ENCODE assay signal across 8 mouse cellular contexts in the genomic region with DNA sequence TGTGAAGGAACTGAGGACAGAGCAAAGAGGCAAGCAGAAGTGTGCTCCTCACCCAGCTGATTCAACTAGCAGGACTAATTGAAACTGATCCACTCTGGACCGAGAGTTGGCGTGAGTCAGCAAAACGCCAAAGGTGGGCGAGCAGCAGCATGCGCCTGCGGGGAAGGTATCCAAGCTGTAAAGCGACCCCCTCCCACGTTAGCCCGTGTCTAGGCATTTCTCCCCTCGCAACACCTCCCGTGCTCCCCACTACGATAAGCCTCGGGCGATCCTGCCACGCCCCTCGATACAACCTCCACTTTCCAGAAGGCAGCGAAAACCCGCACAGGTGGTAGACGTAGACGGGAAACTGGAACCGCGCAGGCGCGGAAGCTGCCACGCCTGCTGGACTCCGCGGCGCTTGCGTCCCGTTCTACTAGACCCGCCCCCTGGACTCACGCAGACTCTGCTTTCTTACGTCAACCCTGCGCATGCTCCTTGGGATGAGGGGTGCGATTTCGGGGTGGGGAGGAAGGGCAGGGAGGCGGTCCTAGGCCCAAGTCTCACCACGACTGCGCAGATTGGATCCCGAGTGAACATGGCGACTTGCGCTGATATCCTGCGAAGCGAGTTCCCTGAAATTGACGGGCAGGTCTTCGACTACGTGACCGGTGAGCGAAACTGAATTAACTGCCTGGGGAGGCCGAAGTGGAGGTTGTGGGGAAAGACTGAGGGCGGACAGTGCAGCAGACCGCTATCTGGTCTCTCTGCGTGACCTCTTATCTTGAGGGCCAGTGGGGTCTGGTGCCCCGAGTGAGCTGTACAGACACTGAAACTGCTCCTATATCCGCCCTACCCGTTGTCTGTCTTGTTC. TPM values are rescaled to one million over a fixed set of nuclear protein-coding genes. Genes with fewer than 3 reads are reported as not detected.
DNase-seq lines count a peak whose midpoint lies in the region; ATAC-seq and TF ChIP-seq lines count a peak whose summit lies in the region.

TSS of gene Abcf3 (plus strand) at position 482 of the 853 bp plus-strand sequence.

- H3K4me2 ChIP-seq in embryonic facial prominence, embryonic 15.5 days (replicated peaks): peak within 1 kb of the TSS; percentile 78
- H3K4me2 ChIP-seq in limb, embryonic 14.5 days (replicated peaks; ENCODE audit: low read depth, low read length, severe bottlenecking): peak within 1 kb of the TSS; percentile 73
- H3K4me2 ChIP-seq in midbrain, postnatal 0 days (ENCODE audit: low read depth, low read length, poor library complexity, severe bottlenecking): peak within 1 kb of the TSS; percentile 93

- TF ChIP-seq CTCF in bone marrow, adult 2 months (IDR thresholded peaks at IDR 0.05; ENCODE audit: control insufficient read depth, insufficient read depth, low read length): 0 out of 2 replicates have a peak, but pooled peaks have one; percentile 7
- no peak for TF ChIP-seq CTCF in midbrain, postnatal 0 days (IDR thresholded peaks at IDR 0.05)

- peak; percentile 100 for DNase-seq in 416B (ENCODE audit: low read depth)
- peak; percentile 99 for DNase-seq in heart, adult 8-10 months (ENCODE audit: low spot score)
- DNase-seq in kidney, adult 9 months: peak; percentile 99
- peak; percentile 99 for DNase-seq in limb, embryonic 14.5 days (ENCODE audit: low spot score)
- DNase-seq in midbrain, postnatal 0 days (ENCODE audit: low spot score): peak; percentile 100
- peak; percentile 94 to 96 for DNase-seq in spleen, postnatal 14 days (ENCODE audit: low spot score in 2 of 2)

- peak; percentile 72 for TF ChIP-seq POLR2A in bone marrow, adult 2 months (IDR thresholded peaks at IDR 0.05; ENCODE audit: borderline replicate concordance, control insufficient read depth, low read depth, low read length)
- TF ChIP-seq POLR2A in limb, embryonic 14.5 days (IDR thresholded peaks at IDR 0.05; ENCODE audit: borderline replicate concordance, extremely low read depth, insufficient read depth, insufficient read length): no peak

- H3K9ac ChIP-seq in embryonic facial prominence, embryonic 15.5 days: peak within 1 kb of the TSS; percentile 83
- peak within 1 kb of the TSS; percentile 66 for H3K9ac ChIP-seq in limb, embryonic 14.5 days (ENCODE audit: low read depth, low read length, severe bottlenecking)
- peak within 1 kb of the TSS; percentile 79 for H3K9ac ChIP-seq in midbrain, postnatal 0 days (replicated peaks; ENCODE audit: low read length, poor library complexity, severe bottlenecking)

- peak; percentile 98 for ATAC-seq in embryonic facial prominence, embryonic 15.5 days (ENCODE audit: insufficient number of reproducible peaks, low FRiP score, low TSS enrichment, low read depth)
- ATAC-seq in limb, embryonic 14.5 days (ENCODE audit: low FRiP score, low read depth): peak; percentile 99
- ATAC-seq in midbrain, postnatal 0 days (ENCODE audit: low FRiP score): peak; percentile 99

- peak within 1 kb of the TSS; percentile 15 for H3K27ac ChIP-seq in bone marrow, adult 2 months (ENCODE audit: control insufficient read depth, insufficient read depth, low read depth, low read length, poor library complexity)
- peak within 1 kb of the TSS; percentile 83 for H3K27ac ChIP-seq in embryonic facial prominence, embryonic 15.5 days (replicated peaks)
- H3K27ac ChIP-seq in limb, embryonic 14.5 days (replicated peaks; ENCODE audit: low read depth, low read length): peak within 1 kb of the TSS; percentile 15
- H3K27ac ChIP-seq in midbrain, postnatal 0 days (ENCODE audit: low read depth, low read length): peak within 1 kb of the TSS; percentile 71

- H3K4me3 ChIP-seq in bone marrow, adult 2 months (replicated peaks; ENCODE audit: control insufficient read depth, low read depth, low read length): peak within 1 kb of the TSS; percentile 83
- peak within 1 kb of the TSS; percentile 81 for H3K4me3 ChIP-seq in embryonic facial prominence, embryonic 15.5 days (replicated peaks)
- H3K4me3 ChIP-seq in limb, embryonic 14.5 days (replicated peaks; ENCODE audit: low read length): peak within 1 kb of the TSS; percentile 58
- H3K4me3 ChIP-seq in midbrain, postnatal 0 days (ENCODE audit: low read depth, low read length): peak within 1 kb of the TSS; percentile 72

- WGBS in bone marrow, adult 2 months: under 1% methylated on average over 56 of the region's 56 CpGs
- WGBS in embryonic facial prominence, embryonic 15.5 days: under 1% methylated on average over 56 of the region's 56 CpGs
- WGBS in limb, embryonic 14.5 days: under 1% methylated on average over 55 of the region's 56 CpGs
- WGBS in midbrain, postnatal 0 days: under 1% methylated on average over 56 of the region's 56 CpGs

- H3K27me3 ChIP-seq in embryonic facial prominence, embryonic 15.5 days: no peaks in the 10 kb centered on the region
- H3K27me3 ChIP-seq in limb, embryonic 14.5 days (ENCODE audit: control insufficient read depth, insufficient read depth, low read length): no peaks in the 10 kb centered on the region
- no peaks in the 10 kb centered on the region for H3K27me3 ChIP-seq in midbrain, postnatal 0 days (ENCODE audit: insufficient read depth, low read length)

- peaks cover 2% of the 10 kb centered on the region; the same call in 1 of the 2 replicates for H3K4me1 ChIP-seq in bone marrow, adult 2 months (ENCODE audit: control insufficient read depth, insufficient read depth, low read length)
- H3K4me1 ChIP-seq in embryonic facial prominence, embryonic 15.5 days: peaks cover 21% of the 10 kb centered on the region
- peaks cover 13% of the 10 kb centered on the region for H3K4me1 ChIP-seq in limb, embryonic 14.5 days (ENCODE audit: control insufficient read depth, insufficient read depth, low read length)
- peaks cover 4% of the 10 kb centered on the region for H3K4me1 ChIP-seq in midbrain, postnatal 0 days (ENCODE audit: insufficient read depth, low read length)

- peaks cover 56% of the 10 kb centered on the region for H3K36me3 ChIP-seq in embryonic facial prominence, embryonic 15.5 days
- peaks cover 59% of the 10 kb centered on the region for H3K36me3 ChIP-seq in limb, embryonic 14.5 days (ENCODE audit: control insufficient read depth, insufficient read depth, low read length)
- H3K36me3 ChIP-seq in midbrain, postnatal 0 days (ENCODE audit: insufficient read depth, low read length): peaks cover 52% of the 10 kb centered on the region

- no peaks in the 10 kb centered on the region for H3K9me3 ChIP-seq in embryonic facial prominence, embryonic 15.5 days (replicated peaks)
- H3K9me3 ChIP-seq in limb, embryonic 14.5 days (ENCODE audit: control insufficient read depth, low read length): no peaks in the 10 kb centered on the region
- no peaks in the 10 kb centered on the region for H3K9me3 ChIP-seq in midbrain, postnatal 0 days (ENCODE audit: low read length)

RNA-seq across cellular contexts. Expression of gene Abcf3, which starts in this region (rescaled TPM):
- polyA plus RNA-seq in bone marrow, adult 2 months (2011; ENCODE audit: insufficient read depth, insufficient read length, low replicate concordance, missing spikeins): 30.4 and 53.5 TPM in 2 replicates
- polyA plus RNA-seq in embryonic facial prominence, embryonic 15.5 days (2015; fragmentation: Nextera tagmentation; extraction: Ambion mirVana): 65.0 and 70.2 TPM in 2 replicates
- 10 to 100 TPM; 62.4 to 85.5 (median 78.0) TPM for total RNA-seq in heart, adult 8-10 months (2022)
- polyA plus RNA-seq in limb, embryonic 14.5 days (2012; rRNA removed): 56.0 and 57.8 TPM in 2 replicates
- 59.3 and 61.8 TPM in 2 replicates for polyA plus RNA-seq in limb, embryonic 14.5 days (2014; fragmentation: Nextera tagmentation; extraction: Ambion mirVana)
- 65.3 and 76.0 TPM in 2 replicates for total RNA-seq in midbrain, postnatal 0 days (2014; rRNA removed)
- polyA plus RNA-seq in midbrain, postnatal 0 days (2015; fragmentation: Nextera tagmentation; extraction: Ambion mirVana): 73.1 and 75.2 TPM in 2 replicates

Comparison
In these comparisons a context has a peak if more than half of its experiments do, and no peak if none do; other contexts are left out.
1. Peak in every context shown above with its lines: DNase-seq, ATAC-seq, H3K4me3 ChIP-seq and H3K27ac ChIP-seq.
2. H3K27ac ChIP-seq: peak in every context shown above with its lines; median percentile 83 in embryonic facial prominence, embryonic 15.5 days; 71 in midbrain, postnatal 0 days; 15 in bone marrow, adult 2 months; 15 in limb, embryonic 14.5 days.